Mouse (Mus musculus) frontal cortex, postnatal 14 days (tissue): ENCODE measurements around the gene Rev3l.
A peak's percentile ranks its signal among the peaks of the same experiment; 100 is the strongest.

Experiments used
- DNase-seq, 2 experiments: peaks; one replicate each; pipeline ENCODE4 v3.0.0; 2022; ENCODE audit warnings: low spot score in 2 of 2

Rev3l gene

DNA sequence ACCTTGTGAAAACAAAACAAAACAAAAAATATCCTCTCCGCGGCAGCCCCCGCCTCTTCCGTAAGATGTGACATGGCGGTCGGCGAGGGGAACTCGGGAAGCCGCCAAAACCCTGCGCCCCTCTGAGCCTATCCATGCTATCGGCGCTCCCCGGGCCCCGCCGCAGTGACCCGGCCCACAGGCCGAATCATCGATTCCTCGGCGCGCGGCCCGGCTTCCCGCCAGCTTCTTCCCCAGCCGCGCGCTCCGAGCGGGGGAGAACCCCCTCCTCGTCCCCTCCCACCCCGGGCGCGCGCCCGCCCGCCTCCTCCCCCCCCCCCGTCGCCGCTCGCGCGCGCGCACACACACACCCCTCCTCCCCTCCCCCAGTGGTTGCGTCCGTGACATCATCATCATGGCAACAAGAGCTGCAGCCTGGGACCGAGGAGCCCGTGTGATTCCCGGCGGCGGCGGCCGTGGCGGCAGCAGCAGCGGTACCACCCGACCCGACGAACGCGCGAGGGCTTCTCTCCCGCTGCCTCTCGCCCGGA lies at the start of gene Rev3l:
Gene Rev3l, plus strand, starts transcription at position 383 of the 530 bp plus-strand sequence.
- peak; percentile 81 to 84 for DNase-seq

DNA sequence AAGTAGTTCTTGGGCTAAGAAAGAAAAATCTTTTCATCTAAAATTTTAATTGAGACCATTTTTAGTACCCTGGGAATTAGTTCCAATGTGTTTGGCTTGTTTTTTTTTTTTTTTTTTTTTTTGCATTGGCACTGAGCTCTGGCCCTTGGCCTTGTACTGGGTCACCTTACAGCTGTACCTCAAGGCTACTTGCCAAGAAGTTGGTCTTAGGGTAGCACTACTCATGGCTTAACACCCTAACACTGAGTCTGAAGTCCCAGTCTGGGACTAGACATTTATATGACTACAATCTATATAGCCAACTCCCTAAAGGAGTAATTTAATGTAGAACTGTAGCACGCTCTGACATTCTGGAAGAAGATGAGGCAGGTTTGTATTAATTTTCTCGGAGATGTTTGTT lies 49.4 kb upstream of the Rev3l start:
- no peak for DNase-seq

DNA sequence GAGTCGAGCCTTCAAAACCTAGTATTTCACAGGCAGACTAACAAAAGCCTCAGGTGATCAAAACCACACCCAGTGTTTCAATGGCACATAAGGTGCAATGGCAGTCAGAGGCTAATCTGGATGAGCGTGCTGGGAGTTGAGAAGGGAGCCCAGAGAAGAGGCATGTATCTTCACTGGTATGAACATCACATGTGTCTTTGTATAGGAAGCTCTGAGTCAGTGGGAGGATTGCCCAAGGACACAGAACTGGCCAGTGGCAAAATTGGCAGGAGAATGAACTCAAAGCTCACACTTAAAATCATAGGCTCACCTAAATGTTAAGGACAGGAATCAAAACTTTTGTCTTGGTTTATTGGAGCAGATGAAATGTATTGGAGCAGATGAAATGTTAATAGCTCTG lies 48.4 kb upstream of the Rev3l start:
- no peak for DNase-seq

DNA sequence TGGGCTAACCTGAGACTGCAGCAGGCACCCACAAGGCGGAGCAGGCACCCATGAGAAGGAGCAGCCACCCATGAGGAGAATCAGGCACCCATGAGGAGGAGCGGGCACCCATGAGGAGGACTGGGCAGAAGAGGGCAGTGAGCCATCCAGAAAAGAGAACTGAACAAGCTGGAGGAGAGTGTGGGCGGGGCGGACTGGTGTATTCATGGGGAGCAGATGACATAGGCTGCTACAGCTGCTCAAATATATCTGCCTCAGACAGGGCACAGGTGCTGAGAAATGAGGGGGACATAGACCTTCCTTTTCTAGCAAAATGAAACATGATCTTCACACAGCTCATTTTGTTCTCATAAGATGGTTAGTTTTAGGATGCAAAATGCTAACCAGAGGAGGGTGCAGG lies 45.1 kb upstream of the Rev3l start:
- DNase-seq = no peak

DNA sequence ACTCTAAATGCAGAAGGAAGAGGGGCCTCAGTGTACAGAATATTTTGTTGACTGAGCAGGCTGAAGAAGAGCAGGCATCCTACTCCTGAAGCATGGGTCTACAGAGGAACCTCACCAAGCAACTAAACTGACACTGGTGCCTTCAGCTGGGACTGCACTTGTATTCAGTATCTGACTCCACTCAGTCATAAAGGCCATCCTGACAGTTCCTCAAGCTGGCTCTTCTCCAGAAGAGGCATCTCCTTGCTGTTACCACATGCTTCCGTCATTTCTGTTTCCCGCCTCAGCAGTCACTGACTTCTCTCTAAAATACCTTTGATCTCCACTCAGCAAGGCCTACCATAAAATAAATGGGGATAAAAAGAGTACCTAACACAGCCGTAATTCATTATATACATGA lies 44.1 kb upstream of the Rev3l start:
- no peak for DNase-seq

DNA sequence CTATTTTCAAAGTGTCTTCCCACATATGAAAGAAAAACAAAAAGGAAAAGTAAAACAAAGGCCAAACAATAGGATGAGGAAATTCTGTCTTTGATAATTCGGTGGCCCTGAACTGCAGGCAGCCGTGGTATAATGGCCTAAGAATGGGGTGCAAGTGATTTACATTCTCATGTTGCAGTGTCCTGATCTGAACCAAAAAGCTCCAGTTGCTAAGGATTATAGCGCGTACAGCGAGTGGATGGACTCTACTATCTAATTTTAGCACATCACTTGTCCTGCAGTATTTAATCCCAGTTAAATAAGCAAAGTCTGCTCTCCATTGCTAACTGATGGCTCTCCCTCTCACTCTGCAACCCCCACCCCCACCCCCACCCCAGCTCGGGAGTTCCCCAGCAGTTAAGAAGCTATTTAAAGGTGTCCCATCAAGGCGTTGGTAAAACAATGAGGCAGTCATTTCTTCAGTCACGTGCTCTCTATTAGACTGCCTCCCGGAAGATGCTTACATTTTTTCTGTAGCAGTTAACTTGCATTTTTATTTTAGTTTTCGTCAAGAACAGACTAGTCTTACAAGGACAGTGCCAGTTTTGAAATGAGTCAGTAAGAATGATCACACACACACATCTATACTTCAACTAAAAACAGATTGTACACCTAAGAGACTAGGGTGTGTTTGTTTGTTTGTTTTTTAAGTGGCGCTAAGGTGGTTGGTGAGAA lies 40.4 kb upstream of the Rev3l start:
- no peak for DNase-seq

DNA sequence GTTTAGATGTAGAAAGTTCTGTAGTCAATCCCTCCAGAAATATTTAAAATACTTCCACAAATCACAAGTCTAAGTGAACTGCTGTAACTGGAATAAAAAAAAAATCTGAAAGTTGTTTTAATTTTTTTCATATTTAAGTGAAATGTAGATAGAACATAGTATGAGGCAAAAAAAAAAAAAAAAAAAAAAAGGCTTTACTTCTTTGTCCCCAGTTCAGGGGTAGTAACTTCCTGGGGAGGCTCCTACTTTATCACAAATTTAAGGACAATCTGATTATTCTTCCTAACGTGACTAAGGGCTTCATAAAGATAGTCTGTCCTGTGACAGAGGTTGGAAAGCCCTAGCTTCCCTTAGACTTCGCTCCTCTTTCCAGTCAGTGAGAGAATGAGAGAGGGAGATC lies 39.8 kb upstream of the Rev3l start:
- no peak for DNase-seq

DNA sequence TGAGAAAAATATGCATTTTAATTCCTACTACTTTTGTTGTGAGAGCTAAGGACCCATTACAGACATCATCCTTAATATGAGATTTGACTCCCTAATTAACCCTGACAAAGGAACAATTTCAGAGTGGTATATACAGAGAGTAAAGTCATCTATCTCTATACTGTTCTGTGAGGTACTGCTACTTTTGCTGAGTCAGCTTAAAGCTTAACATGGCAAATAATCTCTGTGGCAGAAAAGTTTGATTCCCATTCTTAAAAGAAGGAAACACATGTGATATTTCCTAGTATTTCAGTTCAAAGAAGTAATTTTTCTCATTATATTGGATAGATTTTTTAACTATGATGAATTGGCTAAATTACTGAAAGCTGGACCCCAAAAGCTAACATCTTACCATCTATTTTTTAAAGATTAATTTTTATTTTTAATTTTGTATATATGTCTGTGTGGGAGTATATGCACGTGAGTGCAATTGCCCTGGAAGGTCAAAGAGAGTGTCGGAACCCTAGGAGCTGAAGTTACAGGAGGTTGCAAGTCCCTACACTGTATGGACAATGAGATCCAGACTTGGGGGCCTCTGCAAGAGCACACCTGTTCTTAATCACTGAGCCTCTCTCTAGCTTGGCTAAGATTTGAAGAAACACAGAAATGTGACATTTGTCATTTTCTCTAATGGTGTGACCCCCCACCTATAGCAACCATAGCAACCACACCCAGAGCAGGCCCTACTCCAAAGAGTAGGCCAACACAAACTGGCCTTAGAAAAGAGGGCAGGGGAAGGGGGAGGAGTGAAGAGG lies 24.0 kb upstream of the Rev3l start:
- DNase-seq = no peak

DNA sequence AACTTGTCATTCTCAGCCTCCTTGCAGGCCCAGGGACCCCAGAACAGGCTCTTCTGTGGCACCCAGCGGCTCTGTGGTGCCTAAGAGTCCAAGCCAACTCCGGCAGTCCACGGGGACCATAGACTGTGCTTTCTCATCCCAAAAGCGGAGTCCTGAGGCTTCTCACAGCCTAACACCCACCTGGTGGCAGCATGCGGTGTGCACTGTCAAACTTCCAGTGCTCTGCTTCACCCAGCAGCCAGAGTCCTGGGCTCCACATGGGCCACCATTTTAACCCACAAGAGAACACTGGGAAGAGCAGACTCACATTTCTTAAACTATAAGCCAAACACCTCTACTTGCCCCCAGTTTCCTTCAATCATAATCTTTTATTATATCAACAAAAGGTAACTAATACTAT lies 15.0 kb upstream of the Rev3l start:
- DNase-seq = no peak

DNA sequence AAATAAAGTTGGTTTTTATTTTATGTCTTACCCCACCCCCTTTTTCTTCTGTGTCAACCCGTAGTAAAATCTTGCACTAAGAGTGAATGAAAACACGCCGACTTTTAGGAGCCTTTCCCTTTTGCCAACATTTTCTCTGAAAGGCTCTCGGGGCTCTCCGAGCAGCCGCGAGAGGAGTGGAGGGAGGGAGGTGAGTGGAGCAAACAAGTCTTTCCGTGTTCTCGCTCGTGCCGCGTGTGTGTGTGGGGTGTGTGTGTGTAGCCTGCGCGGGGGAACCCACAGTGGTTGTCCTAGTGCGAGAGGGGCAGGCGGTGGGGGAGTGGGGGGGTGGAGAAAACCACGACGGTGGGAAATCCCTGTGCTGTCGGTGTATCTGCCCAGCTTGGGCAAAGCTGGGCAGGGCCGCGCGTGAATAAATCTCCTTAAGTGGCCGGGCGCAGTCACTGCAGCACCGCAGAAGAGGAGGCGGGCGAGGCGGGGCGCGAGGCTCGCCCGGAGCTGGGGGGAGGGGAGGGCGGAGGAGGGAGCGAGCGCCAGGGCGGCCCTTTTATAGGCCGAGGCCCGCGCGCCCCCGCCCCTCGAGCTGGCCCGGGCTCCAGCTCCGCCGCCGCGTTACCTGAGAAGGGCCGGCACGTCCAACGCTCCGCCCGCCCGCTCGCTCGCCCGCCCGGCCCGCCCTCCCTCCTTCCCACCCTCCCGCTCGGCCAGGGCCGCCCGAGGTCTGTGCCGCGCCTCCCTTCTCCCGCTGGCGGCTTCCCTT lies 762 bp upstream of the Rev3l start:
- DNase-seq = peak; percentile 64 to 70

DNA sequence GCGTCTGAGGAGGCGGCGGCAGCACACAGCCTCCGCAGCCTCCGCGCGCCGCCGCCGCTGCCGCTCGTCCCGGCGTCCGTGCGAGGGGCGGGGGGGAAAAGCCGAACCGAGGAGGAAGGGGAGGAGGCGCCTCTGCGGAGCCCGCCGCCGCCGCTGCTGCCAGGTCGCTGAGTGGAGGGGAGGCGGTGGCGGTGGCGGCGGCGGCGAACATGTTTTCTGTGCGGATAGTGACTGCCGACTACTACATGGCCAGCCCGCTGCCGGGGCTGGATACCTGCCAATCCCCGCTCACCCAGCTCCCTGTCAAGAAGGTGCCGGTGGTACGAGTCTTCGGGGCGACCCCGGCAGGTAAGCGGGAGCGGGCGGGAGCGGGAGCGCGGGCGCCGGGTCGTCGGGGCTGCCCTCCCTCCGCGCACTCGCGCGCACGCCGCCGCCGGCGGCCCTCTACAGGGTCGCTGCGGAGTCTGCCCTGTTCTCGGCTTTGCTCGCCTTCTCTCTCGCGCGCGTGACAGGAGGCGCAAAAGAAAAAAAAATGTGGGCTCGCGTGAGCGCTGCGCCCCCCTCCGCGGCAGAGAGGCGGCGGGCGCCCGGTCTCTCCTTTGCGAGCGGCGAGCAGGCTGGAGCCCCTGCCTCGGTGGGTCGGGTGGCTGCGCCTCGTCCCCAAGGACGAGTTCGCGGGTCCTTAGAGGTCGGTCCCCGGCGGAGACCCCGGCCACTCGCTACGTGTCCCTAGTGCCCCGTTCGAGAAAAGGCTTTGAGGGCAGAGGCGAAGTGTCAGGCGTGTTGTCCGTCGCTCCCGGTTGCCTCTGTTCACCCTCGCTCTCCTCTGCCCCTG lies 565 bp downstream of the Rev3l start:
- DNase-seq = peak; percentile 71 to 72

DNA sequence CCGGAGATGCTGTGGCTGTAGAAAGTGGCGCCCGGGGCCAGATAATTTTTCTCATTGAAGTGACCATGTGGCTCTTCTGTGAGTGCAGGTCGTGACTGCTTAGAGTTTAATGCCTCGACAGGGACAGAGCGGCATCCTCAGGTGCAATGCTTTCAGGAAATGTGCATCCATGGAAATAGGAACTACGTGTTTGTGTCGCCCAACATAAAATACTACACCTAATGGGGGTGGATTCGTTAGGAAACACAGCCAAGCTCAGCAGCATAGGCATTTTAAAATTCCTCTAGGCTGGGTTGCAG lies 1.1 kb downstream of the Rev3l start:
- no peak for DNase-seq

DNA sequence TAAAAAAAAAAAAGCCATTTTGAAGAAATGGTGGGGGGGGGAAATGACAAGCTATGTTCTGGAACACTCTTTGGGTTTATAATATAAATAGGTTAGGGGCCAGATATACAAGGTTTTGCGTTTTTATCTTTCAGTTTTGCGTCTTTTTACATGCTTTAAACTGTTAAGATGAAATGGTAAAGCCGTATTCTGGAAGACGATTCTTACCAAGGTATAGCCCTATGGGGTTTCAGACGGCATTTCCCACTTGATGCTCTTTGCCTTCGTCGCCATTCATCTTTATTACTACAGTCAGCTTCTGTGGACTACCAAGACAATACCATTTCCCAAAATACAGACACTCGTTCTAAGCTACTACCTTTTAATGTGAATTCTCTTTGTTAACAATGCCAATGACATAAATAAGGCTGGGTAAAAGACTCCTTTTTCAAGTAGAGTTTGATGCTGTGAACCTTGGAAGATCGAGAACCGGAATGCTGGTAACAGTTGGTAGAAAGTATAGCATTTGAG lies 1.6 kb downstream of the Rev3l start:
- DNase-seq = no peak

DNA sequence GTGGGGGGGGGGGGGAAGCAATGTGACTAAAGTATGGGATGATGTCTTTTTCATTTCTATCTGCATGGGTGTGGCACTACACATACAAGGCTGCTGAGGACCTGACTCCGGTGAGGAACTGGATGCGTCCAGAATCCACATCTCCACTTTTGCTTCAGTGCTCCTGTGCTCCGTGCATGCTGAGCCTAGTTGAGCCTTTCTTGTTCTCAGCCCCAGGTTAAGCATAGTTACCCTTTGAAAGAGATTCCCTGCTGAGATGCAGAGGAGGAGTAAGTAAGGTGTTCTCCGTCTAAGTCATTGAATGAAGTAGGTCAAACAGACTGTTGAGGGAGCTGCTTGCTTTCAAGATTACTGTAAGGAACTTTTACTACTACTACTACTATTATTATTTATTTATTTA lies 4.3 kb downstream of the Rev3l start:
- no peak for DNase-seq

DNA sequence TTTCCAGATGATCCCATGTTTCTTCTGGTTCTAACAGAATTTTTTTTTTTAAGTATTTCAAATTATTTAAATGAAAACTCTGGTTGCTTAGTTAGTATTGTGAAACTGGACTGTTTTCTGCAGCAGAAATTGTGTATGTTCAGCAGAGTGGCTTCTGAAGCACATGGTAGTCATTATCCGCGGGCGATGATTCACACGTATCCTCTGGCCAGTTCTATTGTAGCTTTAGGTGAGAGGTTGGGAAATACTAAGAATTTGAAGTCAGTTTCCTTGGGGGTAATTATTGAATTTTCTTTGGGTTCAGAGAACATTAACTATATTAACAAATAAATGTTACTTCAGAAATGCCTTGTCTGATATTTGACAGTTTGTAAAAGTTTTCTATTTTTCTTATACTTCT lies 10.1 kb downstream of the Rev3l start:
- DNase-seq = no peak

DNA sequence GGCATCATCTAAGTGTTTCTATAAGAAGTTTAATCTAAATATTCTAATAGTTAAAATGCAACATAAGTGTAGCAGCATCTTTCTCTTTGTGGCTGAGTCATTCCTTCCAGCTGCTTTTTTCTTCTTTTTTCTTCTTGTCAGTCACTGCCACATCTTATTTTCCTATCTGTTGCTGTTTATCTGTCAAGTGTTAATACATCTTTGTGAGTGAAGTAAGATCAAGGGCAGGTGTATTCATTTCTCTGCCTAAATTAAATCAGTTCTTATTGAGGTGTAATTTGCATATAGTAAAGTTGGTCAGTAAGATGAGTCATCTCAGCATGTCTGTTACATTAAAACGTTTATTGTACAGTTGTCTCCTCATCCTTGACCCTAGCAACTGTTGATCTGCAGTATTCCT lies 32.8 kb downstream of the Rev3l start:
- no peak for DNase-seq

DNA sequence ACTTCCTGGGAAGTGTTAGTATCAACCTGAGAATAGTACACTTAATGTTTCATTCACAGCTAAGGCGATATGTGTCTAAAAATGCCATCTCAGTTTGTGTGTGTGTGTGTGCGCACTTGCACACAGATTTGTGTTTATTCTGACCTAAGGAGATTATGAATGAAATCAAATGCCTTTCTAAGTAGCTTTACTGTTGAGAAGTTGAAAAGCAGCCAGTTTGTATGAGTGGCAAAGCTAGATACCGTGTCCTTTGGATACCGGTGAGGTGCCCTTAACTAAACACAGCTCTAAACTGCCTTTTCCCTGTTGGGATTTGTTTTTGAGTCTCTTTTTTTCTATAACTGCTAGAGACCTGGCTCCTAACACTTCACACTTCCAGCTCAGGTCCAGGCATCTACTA lies 34.8 kb downstream of the Rev3l start:
- no peak for DNase-seq

DNA sequence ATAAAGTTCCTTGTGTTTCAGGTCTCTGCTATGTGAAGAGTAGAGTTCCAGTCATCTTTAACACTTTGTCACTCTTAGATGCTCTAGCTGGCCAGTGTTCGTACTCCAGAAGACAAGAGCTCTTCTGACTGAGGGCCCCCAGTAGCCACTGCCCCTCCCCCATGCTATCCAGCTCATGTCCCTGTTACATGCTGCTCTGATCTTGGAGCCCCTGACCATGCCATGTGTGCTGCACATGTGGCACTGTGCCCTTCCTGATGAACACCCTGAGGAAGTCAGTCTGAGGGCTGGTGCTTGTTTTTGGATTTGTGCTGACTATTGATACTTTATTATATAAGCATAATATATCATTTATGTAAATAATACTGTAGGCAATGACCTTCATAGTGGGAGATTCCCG lies 40.3 kb downstream of the Rev3l start:
- DNase-seq = no peak

DNA sequence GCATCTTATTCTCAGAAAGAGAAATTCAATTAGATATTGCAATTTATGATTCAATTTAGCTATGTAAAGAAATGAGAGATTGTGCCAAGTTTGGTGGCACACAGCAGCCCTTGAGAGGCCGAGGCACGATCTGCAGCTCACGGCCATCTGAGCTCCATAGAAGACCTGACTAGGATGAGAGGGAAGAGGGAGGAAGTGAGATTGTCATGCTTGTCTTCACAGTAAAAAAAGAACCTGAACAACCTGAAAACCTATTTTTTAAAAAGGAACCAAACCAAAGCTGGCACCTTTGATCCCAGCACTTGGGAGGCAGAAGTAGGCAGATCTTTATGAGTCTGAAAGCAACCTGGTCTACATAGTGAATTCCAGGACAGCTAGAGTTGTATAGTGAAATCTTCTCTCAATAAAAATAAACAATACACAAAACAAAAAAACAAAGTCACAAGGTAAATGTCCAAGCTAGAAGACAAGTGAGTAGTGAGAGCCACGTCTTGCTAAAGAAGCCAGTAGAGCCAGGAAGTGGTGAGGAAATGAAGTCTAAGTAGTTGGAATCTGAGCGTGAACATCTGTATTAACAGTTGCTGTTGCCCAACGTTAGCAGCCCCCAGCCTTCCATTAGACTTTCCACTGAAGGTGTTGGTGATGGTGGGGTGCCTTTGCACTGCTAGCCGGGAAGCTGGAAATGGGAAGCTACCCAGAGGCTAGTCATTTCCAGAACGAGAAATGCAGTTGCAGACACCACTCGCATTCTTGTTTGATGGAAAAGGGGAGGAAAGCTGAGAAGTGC lies 42.2 kb downstream of the Rev3l start:
- DNase-seq = no peak

DNA sequence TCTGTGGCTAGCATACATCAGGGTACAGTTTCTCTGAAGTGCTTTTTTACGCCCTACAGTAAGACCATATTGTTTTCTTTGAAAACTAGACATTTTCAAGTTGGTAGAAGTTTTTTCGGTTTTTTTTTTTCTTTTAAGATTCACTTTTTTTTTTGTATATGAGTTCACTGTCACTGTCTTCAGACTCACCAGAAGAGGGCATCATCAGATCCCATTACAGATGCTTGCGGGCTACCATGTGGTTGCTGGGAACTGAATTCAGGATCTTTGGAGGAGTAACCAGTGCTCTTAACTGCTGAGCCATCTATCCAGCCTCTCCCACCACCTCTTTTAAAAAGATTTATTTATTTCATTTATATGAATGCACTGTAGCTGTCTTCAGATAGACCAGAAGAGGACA lies 45.0 kb downstream of the Rev3l start:
- DNase-seq = no peak

DNA sequence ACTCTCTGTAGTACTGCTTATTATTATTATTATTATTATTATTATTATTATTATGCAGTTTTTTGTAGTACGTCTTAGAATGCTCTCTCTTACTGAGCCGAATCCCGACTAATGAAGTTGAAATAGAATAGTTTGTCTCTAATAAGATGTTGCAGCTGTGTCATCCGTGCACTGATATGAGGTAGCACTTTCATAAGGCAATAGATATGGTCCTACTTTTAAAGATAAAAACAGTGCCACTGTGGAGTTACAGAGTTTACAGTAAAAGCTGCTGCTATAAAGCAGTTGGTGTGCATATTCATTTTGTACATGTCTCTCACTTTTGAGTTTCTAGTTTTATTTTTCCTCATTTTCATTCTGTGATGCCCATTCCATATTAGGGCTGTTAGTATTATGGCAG lies 46.4 kb downstream of the Rev3l start:
- DNase-seq = no peak
